Mouse (Mus musculus) embryonic fibroblast, embryonic 13.5 days (primary cell): ENCODE data around the gene Ccl5. TPM values are rescaled to one million over a fixed set of nuclear protein-coding genes. Genes with fewer than 3 reads are reported as not detected.

Experiments used
- H3K27ac ChIP-seq: 2 replicates; pipeline ENCODE4 v1.5.1; 2012; ENCODE audit warnings: low read length, control low read depth, inconsistent platforms; ENCODE audit not compliant: insufficient read depth
- H3K4me1 ChIP-seq: 2 replicates; pipeline ENCODE4 v1.6.1; 2011; ENCODE audit warnings: low read length; ENCODE audit not compliant: control insufficient read depth, insufficient read depth
- H3K4me3 ChIP-seq: 2 replicates; pipeline ENCODE4 v1.5.1; 2011; ENCODE audit warnings: mild to moderate bottlenecking, control low read depth, low read length; ENCODE audit not compliant: insufficient read depth
- CTCF ChIP-seq: IDR thresholded peaks from 2 replicates; pipeline ENCODE4 v1.5.1; 2011; ENCODE audit warnings: mild to moderate bottlenecking, control low read depth, low read length, moderate library complexity, borderline replicate concordance; ENCODE audit not compliant: insufficient read depth
- POLR2A ChIP-seq: IDR thresholded peaks from 2 replicates; pipeline ENCODE4 v1.6.1; 2011; ENCODE audit warnings: low read depth, mild to moderate bottlenecking, control low read depth, low read length, moderate library complexity
- polyA plus RNA-seq: library from polyadenylated mRNA; stranded (reverse); fragments of >200 nt; gene quantifications from 2 replicates; pipeline ENCODE4 v1.2.4, GENCODE M21; 2011; ENCODE audit warnings: low read depth; ENCODE audit not compliant: missing spikeins, insufficient read length

The Ccl5 gene
- 2.8 and 4.1 TPM in 2 replicates for polyA plus RNA-seq

DNA sequence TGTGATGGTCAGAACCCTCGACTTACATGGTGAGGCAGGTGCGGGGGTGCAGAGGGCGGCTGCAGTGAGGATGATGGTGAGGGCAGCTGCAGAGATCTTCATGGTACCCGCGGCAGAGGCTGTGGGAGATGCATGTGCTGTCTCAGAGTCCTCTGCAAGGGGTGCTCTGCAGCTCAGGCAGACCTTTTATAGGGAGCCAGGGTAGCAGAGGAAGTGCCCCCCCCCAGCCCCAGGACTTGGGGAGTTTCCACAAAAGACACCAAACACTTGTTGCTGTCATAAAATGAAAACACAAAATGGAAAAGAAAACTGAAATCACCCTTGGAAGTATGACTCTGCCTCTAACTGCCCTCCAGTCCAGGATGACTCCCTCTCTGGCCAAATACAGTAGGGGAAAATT, at the start of gene Ccl5:
TSS of gene Ccl5 (minus strand) at position 159 of the 400 bp plus-strand sequence.
- Histone ChIP-seq H3K4me3 (no peak within 1 kb of the TSS), H3K4me1 (peaks cover 7% of the 10 kb centered on the region; the same call in 1 of the 2 replicates), H3K27ac (no peak within 1 kb of the TSS)
- TF ChIP-seq CTCF (no peak), POLR2A (no peak)

- H3K4me3 ChIP-seq = no peak overlapping the region
- no peak for TF ChIP-seq POLR2A
- TF ChIP-seq CTCF = no peak
- H3K4me1 ChIP-seq = peaks cover 19% of the 10 kb centered on the region
- no peak overlapping the region for H3K27ac ChIP-seq
Observed at GRCm38 (mm10) chr11:83578999-83579398, 48.7 kb upstream of the Ccl5 start.

DNA sequence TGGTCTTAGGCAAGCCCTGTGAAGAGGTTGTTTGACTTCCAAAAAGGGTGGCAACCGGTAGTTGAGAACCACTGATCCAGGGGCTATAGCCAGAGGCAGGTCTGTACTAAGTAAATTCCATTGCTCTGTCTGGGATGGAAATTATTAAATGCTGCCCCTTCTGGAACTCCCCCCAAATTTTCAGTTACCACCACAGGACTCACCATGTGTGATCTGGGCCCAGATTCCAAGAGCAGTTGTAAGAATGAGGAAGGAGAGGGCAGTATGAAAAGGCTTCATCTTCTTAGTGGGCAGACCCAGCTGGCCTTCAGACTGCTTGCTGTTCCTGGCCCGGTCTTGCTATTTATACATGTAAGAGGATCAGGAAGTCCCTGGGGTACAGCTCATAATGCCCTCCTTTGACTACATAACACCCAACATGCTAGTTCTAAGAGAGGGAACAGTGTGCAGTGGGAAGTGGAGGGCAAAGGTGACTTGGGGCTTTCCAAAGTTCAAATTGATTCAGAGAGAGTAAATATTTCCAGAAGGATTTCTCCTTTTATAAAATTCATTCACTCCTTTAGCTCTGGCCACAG, 48.0 kb upstream of the Ccl5 start, which contains the start of gene Ccl9:
TSS of gene Ccl9 (minus strand) at position 451 of the 575 bp plus-strand sequence.
- TF ChIP-seq CTCF (no peak), POLR2A (no peak)
- Histone ChIP-seq H3K4me3 (no peak within 1 kb of the TSS), H3K4me1 (peaks cover 16% of the 10 kb centered on the region; the same call in 1 of the 2 replicates), H3K27ac (peak within 1 kb of the TSS; percentile 92)

GRCm38 (mm10) chr11:83576927-83577555, 46.7 kb upstream of the Ccl5 start:
- TF ChIP-seq POLR2A = no peak
- TF ChIP-seq CTCF = no peak
- peaks cover 10% of the 10 kb centered on the region for H3K4me1 ChIP-seq
- no peak overlapping the region for H3K4me3 ChIP-seq
- H3K27ac ChIP-seq = peak overlapping the region; percentile 92

DNA sequence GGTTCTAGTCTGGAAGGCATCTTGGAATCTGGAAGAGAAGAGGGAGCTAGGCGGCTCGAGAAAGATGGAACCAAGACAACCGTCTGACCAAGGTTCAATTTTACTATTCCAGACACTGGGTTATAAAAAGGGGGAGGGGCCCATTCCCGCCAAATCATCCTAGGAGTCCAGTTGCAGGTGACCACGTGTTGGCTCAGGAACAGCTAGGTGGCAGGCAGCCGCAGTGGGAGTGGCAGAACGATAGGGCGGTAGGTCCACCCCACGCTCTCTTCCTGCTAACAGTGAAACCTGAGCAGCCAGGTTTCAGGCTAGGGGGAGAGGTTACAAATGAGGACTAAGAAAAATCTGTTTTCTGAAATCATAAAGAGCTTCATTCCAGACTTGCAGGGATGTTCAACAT, 42.5 kb upstream of the Ccl5 start:
- TF ChIP-seq POLR2A (no peak), CTCF (no peak)

GRCm38 (mm10) chr11:83572223-83572622, 41.9 kb upstream of the Ccl5 start:
- Histone ChIP-seq H3K27ac (no peak overlapping the region), H3K4me3 (no peak overlapping the region), H3K4me1 (no peaks in the 10 kb centered on the region; the same call in 1 of the 2 replicates)
- TF ChIP-seq CTCF = no peak

More for the DNA sequence above, 42.5 kb upstream of the Ccl5 start:
- no peak overlapping the region for H3K4me3 ChIP-seq
- no peak overlapping the region for H3K27ac ChIP-seq
- H3K4me1 ChIP-seq = no peaks in the 10 kb centered on the region; the same call in 1 of the 2 replicates

GRCm38 (mm10) chr11:83570189-83570588, 39.9 kb upstream of the Ccl5 start:
- TF ChIP-seq CTCF = no peak
- TF ChIP-seq POLR2A = no peak
- Histone ChIP-seq H3K27ac (no peak overlapping the region), H3K4me1 (no peaks in the 10 kb centered on the region; the same call in 1 of the 2 replicates), H3K4me3 (no peak overlapping the region)

DNA sequence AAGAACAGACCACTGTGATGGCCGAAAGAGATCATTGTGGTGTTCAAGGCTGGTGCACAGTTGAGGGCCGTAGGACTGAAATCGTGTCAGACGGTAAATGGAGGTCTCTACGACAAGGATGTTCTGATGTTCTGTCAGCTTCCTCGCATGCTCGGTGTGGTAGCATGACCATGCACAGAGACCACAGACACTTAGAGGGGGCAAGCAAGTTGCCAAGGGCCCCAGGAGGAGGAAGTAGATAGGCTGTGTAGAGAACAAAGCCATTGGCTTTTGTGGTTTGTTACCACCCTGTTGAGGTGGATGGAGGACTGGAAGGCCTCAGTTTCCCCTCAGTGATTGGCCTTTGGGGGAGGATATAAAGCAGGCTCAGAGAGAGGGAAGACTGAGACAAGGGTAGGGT, 38.9 kb upstream of the Ccl5 start:
- no peak overlapping the region for H3K4me3 ChIP-seq
- TF ChIP-seq CTCF (no peak), POLR2A (no peak)
- H3K27ac ChIP-seq = no peak overlapping the region
- H3K4me1 ChIP-seq = no peaks in the 10 kb centered on the region; the same call in 1 of the 2 replicates

DNA sequence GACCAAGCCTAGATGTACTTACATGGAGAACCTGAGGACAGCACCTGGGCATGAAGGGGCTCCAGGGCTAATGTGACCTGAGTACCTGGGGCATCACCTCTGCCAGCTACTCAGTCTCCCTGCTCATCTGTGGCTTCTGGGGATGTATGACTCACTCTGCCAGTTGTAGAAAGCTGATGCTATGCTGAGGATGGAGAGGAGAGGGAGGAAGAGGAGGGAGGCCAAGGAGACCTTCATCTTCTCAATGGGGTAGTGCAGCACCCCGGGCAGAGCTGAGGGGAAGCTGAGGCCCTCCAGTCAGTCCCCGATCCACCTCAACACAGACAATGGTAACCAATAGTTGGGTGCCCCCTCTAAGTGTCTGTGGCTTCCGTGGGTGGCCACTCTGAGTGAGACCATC, 38.5 kb upstream of the Ccl5 start:
- Histone ChIP-seq H3K27ac (no peak overlapping the region), H3K4me1 (no peaks in the 10 kb centered on the region; the same call in 1 of the 2 replicates), H3K4me3 (no peak overlapping the region)
- no peak for TF ChIP-seq CTCF
- TF ChIP-seq POLR2A = no peak

- TF ChIP-seq CTCF = no peak
- TF ChIP-seq POLR2A = no peak
- Histone ChIP-seq H3K27ac (no peak overlapping the region), H3K4me3 (no peak overlapping the region)
Observed at GRCm38 (mm10) chr11:83568061-83568460, 37.7 kb upstream of the Ccl5 start.

More at GRCm38 (mm10) chr11:83568061-83568460, 37.7 kb upstream of the Ccl5 start:
- H3K4me1 ChIP-seq = no peaks in the 10 kb centered on the region; the same call in 1 of the 2 replicates
